Mouse (Mus musculus) liver, adult 2 months (tissue): ENCODE measurements at regions not wholly inside any gene's neighbourhood (a gene's known extent, or its start where the extent isn't known, plus 50 kb on each side); places are given as distances from the start of the nearest gene placed in this dataset.

ENCODE experiments used
- DNase-seq: peaks from one replicate; pipeline ENCODE4 v3.0.0-alpha.2; 2011; ENCODE audit warnings: low read depth, low spot score; ENCODE audit errors: extremely low read depth
- H3K27ac ChIP-seq: fragments of 200-500 bp; replicated peaks from 2 replicates; pipeline ENCODE4 v1.5.1; 2012; ENCODE audit warnings: low read depth, mild to moderate bottlenecking, control low read depth, inconsistent platforms, low read length; ENCODE audit not compliant: insufficient read depth
- H3K27me3 ChIP-seq: fragments of 200-500 bp; 2 replicates; pipeline ENCODE4 v1.6.1; 2012; ENCODE audit warnings: mild to moderate bottlenecking, moderate library complexity, low read length, inconsistent platforms; ENCODE audit not compliant: control insufficient read depth, insufficient read depth
- H3K36me3 ChIP-seq: fragments of 200-500 bp; 2 replicates; pipeline ENCODE4 v1.6.1; 2012; ENCODE audit warnings: low read length, inconsistent platforms; ENCODE audit not compliant: control insufficient read depth, insufficient read depth
- H3K4me1 ChIP-seq: fragments of 200-500 bp; 2 replicates; pipeline ENCODE4 v1.6.1; 2011; ENCODE audit warnings: low read length; ENCODE audit not compliant: control insufficient read depth, insufficient read depth
- H3K4me3 ChIP-seq: fragments of 200-500 bp; 2 replicates; pipeline ENCODE4 v1.5.1; 2011; ENCODE audit warnings: low read depth, mild to moderate bottlenecking, control low read depth, low read length, moderate library complexity; ENCODE audit not compliant: insufficient read depth
- H3K79me2 ChIP-seq: fragments of 200-500 bp; 2 replicates; pipeline ENCODE4 v1.6.1; 2012; ENCODE audit warnings: inconsistent platforms, mild to moderate bottlenecking, low read length, moderate library complexity; ENCODE audit not compliant: control insufficient read depth, insufficient read depth
- H3K9ac ChIP-seq: fragments of 200-500 bp; 2 replicates; pipeline ENCODE4 v1.6.1; 2012; ENCODE audit warnings: low read depth, mild to moderate bottlenecking, control low read depth, inconsistent platforms, low read length
- CTCF ChIP-seq: fragments of 200-500 bp; IDR thresholded peaks from 2 replicates; pipeline ENCODE4 v1.5.1; 2011; ENCODE audit warnings: low read depth, low read length, control low read depth
- POLR2A ChIP-seq: fragments of 200-500 bp; IDR thresholded peaks from 2 replicates; pipeline ENCODE4 v1.6.1; 2011; ENCODE audit warnings: low read length, control low read depth; ENCODE audit not compliant: insufficient read depth; ENCODE audit errors: extremely low read depth
- WGBS: fragments of 180-500 bp; shearing (Covaris S2); methylation state at CpG from one replicate; pipeline ENCODE4 v1.1.7; 2018; 5-methylcytosine and 5-hydroxymethylcytosine counted together

DNA sequence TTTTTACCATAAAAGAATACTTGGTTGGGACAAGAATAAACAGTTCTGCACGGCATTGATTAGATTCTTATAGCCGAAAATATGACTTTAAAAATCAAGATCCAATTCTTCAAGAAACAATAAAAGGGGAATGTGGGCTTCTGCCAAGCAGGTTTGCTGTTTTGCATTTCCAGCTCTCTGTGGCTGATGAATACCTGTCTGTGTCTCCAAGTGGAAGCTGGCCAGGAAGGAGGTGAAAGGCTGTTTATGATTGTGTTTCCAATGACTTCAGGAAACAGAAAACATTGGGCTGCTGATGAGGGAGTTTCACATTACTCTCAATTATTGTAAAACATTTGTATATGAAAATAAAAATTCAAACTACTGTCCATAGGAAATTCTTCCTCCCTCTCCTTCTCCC, 193.3 kb downstream of the Gm28710 start:
- 83% methylated on average over 2 of the region's 2 CpGs for WGBS
- no peaks in the 10 kb centered on the region for H3K4me1 ChIP-seq
- DNase-seq, result no peak
- H3K9ac ChIP-seq, result no peak overlapping the region
- H3K27me3 ChIP-seq, result no peaks in the 10 kb centered on the region
- no peak overlapping the region for H3K4me3 ChIP-seq
- no peak overlapping the region for H3K27ac ChIP-seq
- H3K79me2 ChIP-seq, result no peaks in the 10 kb centered on the region
- no peak for TF ChIP-seq CTCF
- no peak for TF ChIP-seq POLR2A
- H3K36me3 ChIP-seq, result no peaks in the 10 kb centered on the region

DNA sequence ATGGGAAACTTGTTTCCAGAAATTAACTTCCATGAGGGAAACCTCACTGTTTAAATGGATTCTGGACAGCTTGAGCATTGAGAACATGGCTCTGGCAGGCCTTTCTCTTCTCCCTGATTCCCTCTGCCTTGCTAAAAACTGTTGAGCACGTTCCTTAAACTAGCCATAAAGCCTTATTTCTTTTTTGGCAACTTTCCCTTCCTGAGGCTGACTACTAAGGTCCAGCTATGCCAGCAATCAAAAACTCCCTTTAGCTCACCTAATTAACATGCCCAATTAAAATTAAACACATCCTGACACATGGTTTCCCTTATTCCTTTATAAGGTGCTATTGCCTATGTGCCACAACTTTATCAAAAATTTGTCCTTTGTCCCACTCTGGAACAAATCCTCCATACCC, 199.9 kb downstream of the Gm28710 start:
- DNase-seq, result no peak
- TF ChIP-seq CTCF (no peak), POLR2A (no peak)
- H3K79me2 ChIP-seq, result no peaks in the 10 kb centered on the region

DNA sequence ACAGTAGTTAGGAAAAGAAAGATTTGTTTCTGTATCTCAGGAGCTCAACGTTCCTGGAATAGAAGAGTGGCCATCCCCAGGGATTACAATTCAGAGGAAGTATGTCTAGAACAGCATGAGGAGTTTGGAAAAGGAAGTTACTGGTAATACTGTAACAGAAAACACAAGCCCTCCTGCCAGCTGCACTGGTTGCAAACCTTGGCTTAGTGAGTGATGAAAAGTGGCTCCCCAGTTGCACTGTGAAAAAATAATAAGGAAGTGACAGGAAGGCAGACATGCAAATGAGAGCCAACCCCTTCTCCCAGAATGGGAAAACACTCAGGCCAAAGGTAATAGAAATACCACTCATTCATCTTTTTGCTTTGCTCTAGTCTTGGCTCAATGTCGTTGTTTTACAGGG, 207.6 kb downstream of the Gm28710 start:
- Histone ChIP-seq H3K36me3 (no peaks in the 10 kb centered on the region), H3K79me2 (no peaks in the 10 kb centered on the region), H3K27ac (no peak overlapping the region), H3K27me3 (no peaks in the 10 kb centered on the region), H3K9ac (no peak overlapping the region), H3K4me1 (no peaks in the 10 kb centered on the region), H3K4me3 (no peak overlapping the region)
- no peak for DNase-seq
- TF ChIP-seq POLR2A, result no peak
- TF ChIP-seq CTCF, result no peak
- 55% methylated on average over 2 of the region's 2 CpGs for WGBS

More for the DNA sequence above, 199.9 kb downstream of the Gm28710 start:
- Histone ChIP-seq H3K9ac (no peak overlapping the region), H3K27me3 (no peaks in the 10 kb centered on the region), H3K36me3 (no peaks in the 10 kb centered on the region), H3K4me1 (no peaks in the 10 kb centered on the region), H3K4me3 (no peak overlapping the region), H3K27ac (no peak overlapping the region)
- WGBS, result 50% methylated on average over 1 of the region's 1 CpGs

DNA sequence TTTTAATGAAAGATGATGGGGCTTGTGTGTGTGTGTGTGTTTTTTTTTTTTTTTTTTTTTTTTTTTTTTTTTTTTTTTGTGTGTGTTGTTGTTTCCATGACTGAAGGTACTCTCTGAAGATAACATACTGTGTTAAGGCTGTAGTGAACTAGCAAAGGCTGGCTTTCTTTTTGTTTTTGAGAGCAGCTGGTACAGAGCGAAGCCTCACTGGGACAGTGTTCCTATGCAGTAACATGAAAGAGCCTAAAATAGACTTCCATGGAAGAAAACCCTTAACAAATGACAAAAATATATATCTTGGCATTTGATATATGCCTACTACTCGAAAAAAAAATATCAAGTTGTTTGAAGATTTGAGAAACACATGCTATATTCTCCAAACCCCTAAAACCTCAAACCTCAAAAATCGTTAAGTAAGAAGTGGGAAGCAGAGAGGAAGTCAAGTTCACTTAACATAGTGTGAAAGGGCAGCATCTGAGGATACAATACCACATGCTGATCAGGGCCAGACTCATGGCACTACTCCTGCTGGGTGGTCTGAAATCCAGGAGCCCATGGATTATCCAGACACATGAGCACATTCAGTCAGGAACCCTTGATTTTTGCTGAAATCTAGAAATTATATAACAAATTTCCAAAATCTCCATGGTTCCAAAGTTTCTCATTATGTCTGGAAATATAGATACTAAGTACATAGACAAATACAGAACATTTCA, 215.4 kb downstream of the Gm28710 start:
- no peaks in the 10 kb centered on the region for H3K79me2 ChIP-seq
- WGBS, result 54% methylated on average over 3 of the region's 3 CpGs
- no peaks in the 10 kb centered on the region for H3K4me1 ChIP-seq

DNA sequence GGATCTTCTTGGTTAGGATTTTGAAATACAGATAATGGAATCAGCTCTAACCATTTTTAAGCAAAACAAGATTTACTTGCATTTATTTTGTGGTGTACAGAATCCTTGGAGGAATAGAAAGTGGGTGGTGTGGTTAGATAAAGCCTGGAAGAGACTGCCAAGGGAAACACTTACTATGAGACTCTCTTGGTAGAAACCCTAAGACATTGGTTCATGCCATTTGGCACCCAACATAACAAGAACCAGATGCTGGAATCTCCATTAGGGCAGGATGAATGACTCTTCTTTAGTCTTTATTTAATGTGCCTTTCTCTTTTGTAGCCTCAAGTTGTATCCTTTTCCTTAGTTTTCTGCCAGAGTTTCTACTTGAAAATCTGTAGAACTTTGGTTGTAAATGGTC, 230.0 kb downstream of the Gm28710 start:
- Histone ChIP-seq H3K27ac (no peak overlapping the region), H3K36me3 (no peaks in the 10 kb centered on the region), H3K27me3 (no peaks in the 10 kb centered on the region), H3K4me1 (no peaks in the 10 kb centered on the region), H3K79me2 (no peaks in the 10 kb centered on the region), H3K9ac (no peak overlapping the region), H3K4me3 (no peak overlapping the region)
- no peak for TF ChIP-seq CTCF
- TF ChIP-seq POLR2A, result no peak
- DNase-seq, result no peak

More for the DNA sequence above, 215.4 kb downstream of the Gm28710 start:
- H3K36me3 ChIP-seq, result no peaks in the 10 kb centered on the region
- no peaks in the 10 kb centered on the region for H3K27me3 ChIP-seq
- H3K9ac ChIP-seq, result no peak overlapping the region
- no peak overlapping the region for H3K4me3 ChIP-seq
- DNase-seq, result no peak
- TF ChIP-seq POLR2A (no peak), CTCF (no peak)
- no peak overlapping the region for H3K27ac ChIP-seq

DNA sequence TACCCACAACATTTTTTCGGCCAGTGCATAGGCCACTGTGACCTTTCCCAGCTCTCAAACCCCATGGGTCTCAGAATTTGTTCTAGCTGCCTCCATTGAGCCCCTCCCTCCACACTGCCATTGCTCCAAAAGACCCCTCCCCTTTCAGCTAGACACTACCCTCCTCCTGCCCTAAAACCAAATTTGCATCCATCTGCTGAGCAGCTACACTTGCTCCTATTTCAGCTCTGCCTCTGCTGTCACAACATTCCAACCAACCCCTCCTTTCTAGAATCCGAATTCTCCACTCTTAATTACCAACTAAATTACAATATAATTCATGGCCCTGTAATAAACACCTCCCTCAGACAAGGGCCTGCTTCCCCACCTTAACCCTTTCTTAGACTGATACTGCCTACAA, 262.3 kb downstream of the Gm28710 start:
- 71% methylated on average over 2 of the region's 2 CpGs for WGBS

More for the DNA sequence above, 262.3 kb downstream of the Gm28710 start:
- no peak for DNase-seq
- TF ChIP-seq CTCF, result no peak
- no peak for TF ChIP-seq POLR2A
- H3K4me3 ChIP-seq, result no peak overlapping the region
- H3K36me3 ChIP-seq, result no peaks in the 10 kb centered on the region
- no peaks in the 10 kb centered on the region for H3K79me2 ChIP-seq
- H3K27me3 ChIP-seq, result no peaks in the 10 kb centered on the region
- no peak overlapping the region for H3K27ac ChIP-seq
- H3K4me1 ChIP-seq, result no peaks in the 10 kb centered on the region
- H3K9ac ChIP-seq, result no peak overlapping the region
